Mouse (Mus musculus) erythroid progenitor cell, adult 5-6 weeks (primary cell): ENCODE results near the gene Mgat4a. TPM values are rescaled to one million over a fixed set of nuclear protein-coding genes. Genes with fewer than 3 reads are reported as not detected.
"Not testable (repeated sequence)": the region's sequence is repeated elsewhere in the genome, so short reads cannot be mapped to it uniquely, and the experiment has no call there.

ENCODE experiments used
- ATAC-seq: replicated peaks from 2 replicates; pipeline ENCODE4 v1.8.0; 2016; ENCODE audit warnings: moderate number of reproducible peaks, mild to moderate bottlenecking, moderate TSS enrichment, inconsistent platforms; ENCODE audit not compliant: poor library complexity, low FRiP score, severe bottlenecking
- total RNA-seq, 2 experiments: library from RNA; stranded (forward) in 1 of 2; stranded (reverse) in 1 of 2; fragments of 150-400 nt in 1 of 2; fragments of 186-747, 209-891 nt in 1 of 2; gene quantifications; 2 replicates each; pipeline versions ENCODE4 v1.2.3 to v1.2.4; 2015 to 2017; ENCODE audit warnings: low replicate concordance in 2 of 2

Mgat4a gene
- total RNA-seq, 2 experiments from 2014 or later = 0.91 to 3.4 TPM

DNA sequence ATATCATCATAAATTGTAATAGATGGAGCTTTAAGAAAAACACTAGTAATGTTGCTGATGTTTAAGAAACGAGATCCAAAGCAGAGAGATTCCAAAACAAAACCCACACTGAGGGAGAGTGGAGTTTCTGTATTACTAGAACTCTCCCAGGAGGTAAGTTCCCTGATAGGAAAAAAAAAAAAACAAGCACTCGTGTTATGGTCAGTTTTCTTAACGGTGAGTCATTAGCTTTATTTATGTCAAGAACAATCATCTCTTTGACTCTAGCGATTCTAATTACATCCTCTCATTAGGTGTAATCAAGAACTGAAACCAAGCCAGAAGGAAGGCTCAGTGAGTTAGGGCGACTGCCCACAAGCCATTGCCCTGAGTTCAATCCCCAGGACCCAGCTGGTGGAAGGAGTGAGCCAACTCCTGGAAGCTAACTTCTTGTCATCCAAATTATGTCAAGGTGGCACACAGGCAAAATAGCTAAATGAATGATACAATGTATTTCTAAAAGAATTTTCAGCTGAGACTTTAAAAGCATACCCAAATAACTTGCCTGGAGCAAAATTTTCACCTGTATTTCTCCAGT is 6.2 kb downstream of the Mgat4a start:
- no peak for ATAC-seq

DNA sequence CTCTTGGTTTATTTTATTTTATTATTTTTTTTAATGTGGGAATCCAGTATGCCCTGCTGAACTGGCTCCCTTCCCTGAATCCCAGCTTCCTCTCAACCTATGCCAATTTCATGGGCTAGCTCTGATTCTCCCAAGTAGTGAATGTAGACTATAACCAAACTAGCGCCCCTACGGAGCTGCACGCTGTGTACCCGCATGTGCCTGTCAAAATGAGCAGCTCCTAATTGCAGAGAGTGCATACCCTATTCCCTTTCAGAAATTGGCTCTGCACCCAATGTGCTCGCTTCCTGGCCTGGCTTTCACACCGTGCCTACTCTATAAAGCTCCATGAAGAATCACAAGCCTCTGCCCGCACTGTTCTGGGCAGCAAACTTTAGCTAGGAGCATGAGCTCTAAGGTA is 7.6 kb downstream of the Mgat4a start:
- ATAC-seq = no peak

DNA sequence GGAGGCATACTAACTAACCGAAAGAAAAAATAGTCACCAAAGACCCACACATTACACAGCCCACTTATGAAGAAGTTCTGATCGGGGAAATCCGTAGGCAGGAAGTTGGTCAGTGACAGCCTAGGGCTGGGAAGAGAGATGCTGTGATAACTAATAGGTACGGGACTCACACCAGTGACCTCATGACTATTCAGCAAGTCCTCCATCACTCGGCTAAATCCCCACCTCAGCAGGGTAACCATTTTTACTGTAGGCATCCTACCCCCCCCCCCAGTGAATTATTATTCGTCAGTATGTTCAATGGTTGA is 8.3 kb downstream of the Mgat4a start:
- ATAC-seq = no peak

DNA sequence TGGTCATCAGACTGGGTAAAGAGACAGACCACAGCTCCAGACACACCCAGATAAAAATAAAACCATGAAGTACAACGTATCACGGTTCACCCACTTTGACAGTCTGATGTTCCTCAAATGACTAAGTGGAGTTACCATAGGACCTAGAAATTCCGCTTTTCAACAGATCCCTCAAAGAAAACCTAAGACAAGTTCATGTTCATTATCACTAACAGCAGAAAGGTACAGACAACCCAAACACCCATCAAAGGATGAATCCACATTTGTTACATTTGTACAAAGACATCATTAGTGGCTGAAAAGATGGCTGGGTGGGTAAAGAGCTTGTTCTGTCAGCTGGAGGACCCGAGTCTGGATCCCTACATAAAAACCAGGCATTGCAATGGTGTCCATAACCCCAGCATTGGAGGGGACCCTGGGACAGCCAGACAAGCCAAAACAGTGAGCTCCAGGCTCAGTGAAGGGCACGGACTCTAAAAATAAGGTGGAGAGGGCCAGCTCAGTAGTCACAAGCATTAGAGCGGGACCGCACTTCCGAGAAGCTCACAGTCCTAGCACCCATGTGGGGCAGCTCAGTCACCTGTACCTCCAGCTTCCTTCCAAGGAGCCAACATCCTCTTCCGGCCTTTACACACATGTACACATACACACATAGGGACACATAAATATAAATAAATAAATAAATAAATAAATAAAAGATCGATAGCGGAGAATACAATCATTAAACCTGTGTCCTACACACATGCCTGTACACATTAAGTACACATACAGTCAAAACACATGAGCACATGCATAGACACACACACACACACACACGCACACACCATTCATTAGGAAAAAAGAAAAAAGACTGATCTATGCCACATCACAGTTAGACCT is 8.9 kb downstream of the Mgat4a start:
- no peak for ATAC-seq

DNA sequence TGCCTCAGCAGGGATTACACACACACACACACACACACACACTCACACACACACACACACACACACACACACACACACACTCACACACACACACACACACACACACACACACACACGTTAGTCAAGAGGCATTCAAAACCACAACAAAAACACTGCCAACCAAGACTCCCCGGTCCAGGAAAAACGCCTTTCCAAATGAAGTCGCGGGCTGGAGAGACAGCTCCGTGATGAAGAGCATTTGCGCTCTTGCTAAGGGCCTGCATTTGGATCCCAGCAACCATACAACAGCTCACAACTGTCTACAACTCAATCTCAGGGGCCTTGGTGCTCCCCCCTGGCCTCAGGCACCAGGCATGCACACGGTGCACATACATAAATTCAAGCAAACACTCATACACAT is 10.8 kb downstream of the Mgat4a start:
- ATAC-seq = no peak

DNA sequence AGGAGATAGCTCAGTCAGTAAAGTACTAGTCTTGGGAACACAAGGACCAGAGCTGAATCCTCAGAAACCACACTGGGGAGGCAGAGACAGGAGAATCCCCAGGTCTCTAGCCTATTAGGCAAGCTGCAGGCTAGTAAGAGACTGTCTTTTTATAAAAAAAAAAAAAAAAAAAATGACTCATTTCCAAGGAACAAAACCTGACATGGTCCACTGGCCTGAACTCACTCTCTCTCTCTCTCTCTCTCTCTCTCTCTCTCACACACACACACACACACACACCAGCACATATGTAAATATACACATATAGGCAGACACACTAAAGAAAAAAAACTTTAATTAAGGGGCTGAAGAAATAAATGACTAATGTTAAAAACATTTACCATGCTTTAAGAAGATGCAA is 14.6 kb downstream of the Mgat4a start:
- ATAC-seq = no peak

DNA sequence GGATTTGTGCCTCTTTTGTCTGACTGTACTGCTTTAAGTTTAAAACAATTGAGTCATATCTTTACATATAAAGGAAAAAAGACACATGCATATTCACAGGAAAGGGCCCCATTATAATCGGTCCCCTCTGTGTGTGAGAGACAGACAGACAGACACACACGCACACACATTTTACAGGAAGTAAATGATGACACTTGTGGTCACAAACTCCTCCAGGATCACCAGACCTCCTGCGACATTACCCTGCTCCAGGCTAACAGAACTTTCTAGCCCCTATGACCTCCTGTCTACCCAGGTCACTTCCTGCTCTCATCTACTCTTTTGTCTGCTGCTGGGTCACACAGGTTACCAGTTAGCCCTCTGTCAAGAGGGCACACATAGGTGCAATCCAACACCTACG is 16.1 kb downstream of the Mgat4a start:
- no peak for ATAC-seq

DNA sequence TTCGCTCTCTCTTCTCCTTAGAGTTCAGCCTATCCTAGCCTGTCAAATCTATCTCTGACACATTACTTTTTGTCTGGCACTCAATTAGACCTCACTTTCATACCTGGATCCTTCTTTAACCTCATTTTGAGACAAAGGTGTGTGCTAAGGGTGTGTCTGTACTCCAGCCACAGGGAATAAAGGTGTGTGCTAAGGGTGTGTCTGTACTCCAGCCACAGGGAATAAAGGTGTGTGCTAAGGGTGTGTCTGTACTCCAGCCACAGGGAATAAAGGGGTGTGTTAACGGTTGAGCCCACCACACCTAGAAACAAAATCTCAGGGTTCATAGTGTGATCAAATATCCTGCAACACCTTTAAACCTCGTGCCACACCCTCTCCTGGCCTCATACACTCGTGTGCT is 16.7 kb downstream of the Mgat4a start:
- not testable (repeated sequence) for ATAC-seq

DNA sequence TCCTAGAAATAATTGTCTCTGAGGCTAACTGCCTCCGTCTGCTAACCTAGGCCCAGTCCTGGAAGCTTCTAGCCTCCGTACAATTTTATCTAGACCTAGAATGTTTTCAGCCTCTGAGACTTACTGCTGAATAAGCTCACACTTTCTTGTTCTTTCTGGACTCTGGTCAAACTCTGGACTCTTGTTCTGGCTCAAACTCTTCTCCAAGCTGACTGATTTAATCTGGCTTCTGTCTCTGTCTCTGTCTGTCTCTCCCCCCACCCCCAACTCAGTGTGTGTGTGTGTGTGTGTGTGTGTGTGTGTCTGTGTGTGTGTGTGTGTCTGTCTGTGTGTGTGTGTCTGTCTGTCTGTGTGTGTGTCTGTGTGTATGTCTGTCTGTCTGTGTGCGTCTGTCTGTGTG is 17.3 kb downstream of the Mgat4a start:
- not testable (repeated sequence) for ATAC-seq

DNA sequence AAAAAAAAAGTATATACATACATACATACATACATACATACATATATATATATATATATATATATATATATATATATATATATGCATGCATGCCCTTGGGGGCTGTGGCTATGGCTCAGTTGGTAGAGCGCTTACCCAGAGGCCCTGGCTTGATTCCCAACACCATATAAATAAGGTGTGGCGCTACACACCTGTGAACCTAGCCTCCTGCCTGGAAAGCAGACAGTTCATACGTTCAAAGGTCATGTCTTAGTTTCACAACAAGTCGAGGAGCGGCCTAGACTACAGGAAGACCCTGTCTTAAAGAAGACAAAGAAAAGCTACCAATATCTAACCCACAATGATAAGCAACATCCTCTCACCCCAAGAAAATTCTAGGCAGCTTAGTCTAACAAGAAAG is 18.7 kb downstream of the Mgat4a start:
- no peak for ATAC-seq

DNA sequence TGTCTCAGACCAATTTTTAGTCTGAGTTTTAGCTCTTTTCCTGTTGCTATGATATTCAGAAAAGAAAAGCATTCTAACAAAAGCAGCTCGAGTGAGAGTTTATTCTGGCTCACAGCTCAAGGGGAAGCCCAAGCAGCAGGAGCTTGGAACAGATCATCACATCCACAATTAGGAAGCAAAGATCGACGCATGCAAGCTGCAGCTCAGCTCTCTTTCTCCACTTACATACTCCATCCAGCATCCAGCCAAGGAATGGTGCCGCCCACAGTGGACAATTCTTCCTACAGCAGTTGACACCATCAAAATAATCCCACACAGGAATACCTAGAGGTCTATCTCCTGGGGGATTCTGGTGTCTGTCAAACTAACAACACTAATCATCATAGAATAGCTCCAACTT is 22.0 kb downstream of the Mgat4a start:
- ATAC-seq = no peak

DNA sequence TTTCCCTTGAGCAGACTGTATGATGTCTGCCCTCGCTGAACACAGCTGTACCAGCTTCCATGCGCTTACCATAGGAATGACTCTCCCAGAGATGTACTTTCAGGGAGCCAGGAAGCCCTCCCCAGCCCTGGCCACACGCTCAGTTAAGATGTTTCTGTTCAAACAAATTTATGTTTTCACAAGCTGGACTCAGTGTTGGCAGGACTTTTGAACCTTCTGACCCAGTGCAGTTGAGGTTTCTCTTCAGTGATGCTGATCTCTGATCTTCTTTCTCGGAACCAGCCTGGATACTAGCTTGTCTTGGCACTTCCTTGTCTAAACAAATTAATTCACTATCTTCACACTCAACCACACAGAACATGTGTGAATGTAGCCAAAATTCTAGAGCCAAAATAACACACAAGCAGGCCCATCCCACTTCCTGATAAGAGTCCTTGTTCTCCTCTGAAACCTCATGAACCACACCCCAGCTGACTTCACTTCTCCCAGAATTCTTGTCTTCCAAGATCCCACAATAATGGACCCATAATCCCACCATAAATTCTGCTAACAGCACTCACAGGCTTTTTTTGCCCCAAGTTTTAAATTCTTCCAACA is 22.6 kb downstream of the Mgat4a start:
- ATAC-seq = no peak

DNA sequence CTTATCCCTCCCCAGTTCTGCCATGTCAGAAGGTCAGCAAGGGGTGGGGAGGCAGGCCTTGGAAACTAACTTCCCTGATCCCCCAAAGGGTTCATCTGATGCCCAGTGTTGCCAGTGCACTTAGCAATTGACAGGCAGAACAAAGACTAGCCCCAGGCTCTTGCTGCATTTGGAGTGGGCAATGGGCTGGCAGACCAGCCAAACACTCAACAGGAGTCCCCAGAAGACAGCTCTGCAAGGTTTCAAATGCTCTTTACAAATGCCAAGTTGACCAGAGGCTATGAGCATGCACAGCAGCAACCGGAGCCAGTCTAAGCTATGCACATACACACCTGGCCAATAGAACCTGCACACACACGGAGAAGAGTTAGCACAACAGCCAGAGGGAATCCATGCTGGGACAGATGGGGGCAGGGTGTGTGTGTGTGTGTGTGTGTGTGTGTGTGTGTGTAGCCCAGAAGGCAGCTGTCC is 27.8 kb downstream of the Mgat4a start:
- ATAC-seq = no peak

DNA sequence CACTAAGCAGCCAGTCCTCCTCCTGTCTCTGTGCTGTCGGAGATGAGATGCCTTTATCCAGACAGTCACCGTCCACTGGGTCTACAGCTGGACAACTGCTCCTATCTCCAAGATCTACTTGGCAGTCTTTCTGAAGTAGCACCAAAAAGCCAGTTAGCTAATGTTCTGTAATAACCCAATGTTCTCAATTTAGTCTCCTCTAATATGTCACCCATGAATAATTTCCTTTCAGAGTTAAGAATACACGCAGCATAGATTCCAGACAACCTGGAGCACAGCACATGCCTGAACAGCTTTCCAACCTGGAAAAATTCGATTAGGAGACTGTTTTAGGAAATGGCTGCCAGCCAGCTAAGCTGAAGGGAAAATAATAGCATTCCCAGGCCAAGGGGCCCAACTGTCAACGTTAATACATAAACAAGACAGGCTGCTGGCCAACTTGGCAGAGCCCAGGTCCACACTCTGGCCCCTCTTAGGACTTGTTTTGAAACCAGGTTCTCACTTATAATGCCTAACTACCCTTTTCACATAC is 28.6 kb downstream of the Mgat4a start:
- ATAC-seq = no peak

DNA sequence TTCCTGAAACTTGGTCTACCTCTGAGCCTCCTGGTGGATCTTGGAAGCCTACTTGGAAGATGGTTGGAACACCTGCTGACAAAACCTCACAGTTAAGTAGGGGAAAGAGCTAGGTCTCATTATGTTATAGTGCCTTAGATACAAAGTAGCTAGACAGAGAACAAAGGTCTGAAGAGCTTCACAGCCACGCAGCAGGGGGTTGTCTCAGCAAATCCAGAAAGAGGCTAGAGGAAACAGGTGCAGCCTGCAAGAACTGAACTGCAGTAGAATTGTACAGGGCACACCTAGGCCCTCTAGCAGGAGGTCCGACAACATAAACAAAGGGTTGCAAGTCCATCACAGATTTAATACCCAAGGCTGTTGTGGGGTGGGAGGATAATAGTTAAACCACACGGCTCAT is 30.6 kb downstream of the Mgat4a start:
- ATAC-seq = no peak

DNA sequence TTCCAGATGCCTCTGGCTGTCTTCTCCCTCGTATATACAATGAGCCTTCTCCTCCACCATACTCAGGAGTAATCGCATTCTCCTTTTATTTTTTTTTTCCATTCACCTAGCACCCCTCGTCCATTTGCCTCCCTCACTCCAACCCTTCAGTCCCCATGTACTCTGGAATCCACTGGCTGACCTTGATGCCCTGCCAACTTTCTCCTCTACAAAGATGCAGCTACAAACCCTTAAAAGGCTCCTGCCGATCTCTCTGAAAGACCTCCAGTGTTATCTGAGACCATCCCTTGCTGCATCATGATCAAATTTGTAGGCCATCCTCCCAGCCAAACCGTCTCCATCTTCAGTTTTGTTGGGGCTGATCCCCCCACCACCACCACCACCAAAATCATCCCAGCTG is 31.4 kb downstream of the Mgat4a start:
- ATAC-seq = no peak

DNA sequence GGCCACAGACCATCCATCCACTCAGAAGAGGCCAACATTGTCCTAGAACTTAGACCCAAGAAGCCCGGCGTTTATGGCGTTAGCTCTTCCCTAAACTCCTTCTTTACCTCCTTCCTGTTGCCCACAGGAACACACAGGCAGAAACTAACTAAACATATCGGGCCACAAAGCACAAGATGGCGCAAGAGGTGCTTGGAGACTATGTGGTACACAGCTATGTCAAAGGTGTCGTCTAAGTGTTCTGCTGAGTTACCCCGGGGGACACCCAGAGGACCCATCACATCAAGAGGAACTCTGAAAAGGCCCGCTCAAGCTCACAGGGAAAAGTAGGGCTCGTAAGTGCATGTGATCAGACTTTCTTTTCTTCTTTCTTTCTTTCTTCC is 35.5 kb downstream of the Mgat4a start:
- no peak for ATAC-seq

DNA sequence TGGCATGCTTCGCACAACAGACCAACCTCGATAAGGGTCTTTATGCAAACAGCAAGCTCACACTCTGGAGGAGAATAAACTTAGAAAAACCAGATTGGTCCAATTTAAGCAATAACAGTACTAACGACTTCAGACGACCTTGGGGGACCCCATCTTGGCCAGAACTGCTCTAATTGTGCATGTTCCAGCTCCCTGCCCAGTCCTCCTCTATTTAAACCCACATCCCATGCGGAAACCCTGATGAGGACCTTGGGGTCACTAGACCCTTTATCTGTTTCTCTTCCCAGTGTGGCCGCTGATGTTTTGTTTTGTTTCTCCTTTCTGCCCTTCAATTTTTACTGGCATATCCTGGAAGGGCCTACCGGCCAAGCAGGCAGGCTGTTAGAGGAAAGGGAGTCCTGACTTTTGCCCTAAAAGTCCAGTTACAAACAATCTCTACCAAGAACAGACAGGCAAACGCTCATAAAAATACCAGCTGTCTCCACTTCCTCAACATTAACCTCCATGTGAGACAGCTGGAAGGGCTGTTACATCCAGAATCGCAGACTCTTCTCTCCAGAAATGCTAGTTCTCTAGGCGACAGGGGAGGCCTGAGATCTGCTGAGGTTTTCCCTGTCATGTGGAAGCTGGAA is 36.0 kb downstream of the Mgat4a start:
- ATAC-seq = no peak

DNA sequence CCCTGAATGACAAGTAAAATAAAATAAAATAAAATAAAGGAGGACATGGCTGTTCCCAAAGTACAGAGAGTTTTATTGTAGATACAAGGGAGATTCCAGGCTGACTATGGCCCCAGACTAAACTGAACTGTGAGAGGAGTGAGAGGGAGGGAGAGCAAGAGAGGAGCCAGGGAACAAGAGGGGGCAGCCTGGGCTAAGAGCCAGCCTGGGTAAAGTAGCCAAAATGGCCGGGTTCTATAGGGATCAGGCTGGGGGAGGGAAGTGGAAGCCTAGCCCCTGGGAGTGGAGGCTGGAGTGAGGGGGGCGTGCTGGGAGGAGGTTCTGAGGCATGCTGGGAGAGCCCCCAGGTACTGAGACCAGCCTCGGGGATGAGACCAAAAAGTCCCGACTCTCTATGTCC is 37.2 kb downstream of the Mgat4a start:
- no peak for ATAC-seq

DNA sequence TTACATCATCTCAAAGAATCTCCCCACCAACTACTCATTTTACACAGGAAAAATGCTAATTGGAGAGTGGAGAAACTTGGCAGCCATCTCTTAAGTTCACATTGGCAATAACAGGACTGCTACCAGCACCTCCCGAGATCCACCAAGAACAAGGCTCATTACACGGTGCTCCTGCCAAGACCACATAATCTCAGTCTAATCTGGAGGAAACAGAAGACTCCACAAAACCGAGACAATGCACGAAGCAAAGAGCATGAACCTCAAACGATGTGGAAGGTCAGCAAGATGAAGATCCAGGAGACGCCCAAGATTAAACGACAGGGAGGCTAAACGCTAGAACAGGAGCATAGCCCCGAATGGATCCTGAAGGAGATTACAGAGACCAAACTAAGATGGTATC is 38.5 kb downstream of the Mgat4a start:
- no peak for ATAC-seq

DNA sequence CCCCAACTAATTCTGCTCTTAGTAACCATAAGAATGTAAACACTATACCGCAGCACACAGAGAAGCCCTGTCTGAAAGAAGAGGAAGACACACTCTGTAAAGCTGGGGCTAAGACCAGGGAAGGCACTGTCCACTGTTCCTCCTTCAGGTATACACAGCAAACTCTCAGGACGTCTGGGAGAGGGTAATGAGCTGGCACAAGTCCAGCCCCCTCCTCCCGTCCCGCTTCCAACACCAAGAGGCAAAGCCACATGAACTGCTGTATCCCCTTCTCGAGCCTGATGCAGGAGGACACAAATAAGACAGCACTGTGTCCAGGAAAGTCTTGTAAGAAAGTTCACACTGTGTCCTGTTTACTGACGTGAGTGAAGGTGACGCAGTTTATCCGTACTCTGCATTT is 40.1 kb downstream of the Mgat4a start:
- no peak for ATAC-seq
